In genomic region chr2:127270300-127271041, GRCm38 (mm10) we compare ENCODE assay signal across 8 mouse cellular contexts. TPM values are rescaled to one million over a fixed set of nuclear protein-coding genes. Genes with fewer than 3 reads are reported as not detected.
DNase-seq lines count a peak whose midpoint lies in the region; ATAC-seq lines count a peak whose summit lies in the region.

No protein-coding gene starts in this region.

- peak; percentile 85 for DNase-seq in adipocyte (ENCODE audit: low spot score)
- DNase-seq in embryo, embryonic 10.5 days (ENCODE audit: low spot score): peak; percentile 90
- DNase-seq in gastrocnemius, postnatal 25 days: peak; percentile 92
- peak; percentile 90 for DNase-seq in intestine, embryonic 14.5 days (ENCODE audit: low spot score)
- DNase-seq in left cerebral cortex, postnatal 10 days (ENCODE audit: extremely low spot score in 1 of 2, low spot score in 2 of 2): peak; percentile 76 to 92
- DNase-seq in right cerebral cortex, postnatal 14 days: peak; percentile 83
- DNase-seq in urinary bladder, postnatal 36 days (ENCODE audit: low spot score in 2 of 2): peak; percentile 83 to 88

- H3K4me1 ChIP-seq in intestine, embryonic 14.5 days (replicated peaks; ENCODE audit: control insufficient read depth, insufficient read depth, low read length): peaks cover 4% of the 10 kb centered on the region

- H3K36me3 ChIP-seq in intestine, embryonic 14.5 days (ENCODE audit: control insufficient read depth, insufficient read depth, low read length): peaks cover 5% of the 10 kb centered on the region

- peak overlapping the region; percentile 71 for H3K4me3 ChIP-seq in intestine, embryonic 14.5 days (ENCODE audit: low read depth, low read length)

- H3K4me2 ChIP-seq in intestine, embryonic 14.5 days (ENCODE audit: low read length): peak overlapping the region; percentile 83

- H3K9me3 ChIP-seq in intestine, embryonic 14.5 days (ENCODE audit: control insufficient read depth, low read length): no peaks in the 10 kb centered on the region

- intact Hi-C loops in left cerebral cortex, postnatal 10 days (cut with DNase I): no loop called here

- under 1% methylated on average over 72 of the region's 75 CpGs for WGBS in intestine, embryonic 14.5 days

- peak overlapping the region; percentile 91 for H3K9ac ChIP-seq in intestine, embryonic 14.5 days (ENCODE audit: low read length)

- peak; percentile 96 for ATAC-seq in intestine, embryonic 14.5 days (replicated peaks; ENCODE audit: low FRiP score, low TSS enrichment, low read depth)
- peak; percentile 81 for ATAC-seq in megakaryocyte progenitor cell, adult 5-6 weeks (replicated peaks; ENCODE audit: poor library complexity)

- no peaks in the 10 kb centered on the region for H3K27me3 ChIP-seq in intestine, embryonic 14.5 days (replicated peaks; ENCODE audit: control insufficient read depth, insufficient read depth, low read length)

- peak overlapping the region; percentile 93 for H3K27ac ChIP-seq in intestine, embryonic 14.5 days (ENCODE audit: low read depth)

RNA-seq across cellular contexts. Expression of gene Stard7, which starts 0.5 kb away (rescaled TPM):
- 100 to 1,000 TPM in 1 of 2 experiments, 10 to 100 TPM in 1; 95.4 to 105 TPM for total RNA-seq in gastrocnemius, postnatal 25 days (2021)
- polyA plus RNA-seq in intestine, embryonic 14.5 days (2014; fragmentation: Nextera tagmentation; extraction: Ambion mirVana): 93.8 and 94.5 TPM in 2 replicates
- 100 to 1,000 TPM; 189 to 201 TPM for total RNA-seq in left cerebral cortex, postnatal 10 days (2021)
- total RNA-seq in megakaryocyte progenitor cell, adult 5-6 weeks (2015): 69.5 and 79.9 TPM in 2 replicates
- 134 and 138 TPM in 2 replicates for total RNA-seq in megakaryocyte progenitor cell, adult 5-6 weeks (2017)

RNA-seq across cellular contexts. Expression of gene Tmem127, which starts 22.8 kb away (rescaled TPM):
- 10 to 100 TPM; 22.2 to 23.6 TPM for total RNA-seq in gastrocnemius, postnatal 25 days (2021)
- 20.4 and 21.5 TPM in 2 replicates for polyA plus RNA-seq in intestine, embryonic 14.5 days (2014; fragmentation: Nextera tagmentation; extraction: Ambion mirVana)
- 100 to 1,000 TPM; 115 to 118 TPM for total RNA-seq in left cerebral cortex, postnatal 10 days (2021)
- 8.8 and 14.8 TPM in 2 replicates for total RNA-seq in megakaryocyte progenitor cell, adult 5-6 weeks (2015)
- total RNA-seq in megakaryocyte progenitor cell, adult 5-6 weeks (2017): 27.0 and 28.1 TPM in 2 replicates

RNA-seq across cellular contexts. Expression of gene Ciao1, which starts 22.9 kb away (rescaled TPM):
- 10 to 100 TPM; 40.8 to 42.9 TPM for total RNA-seq in gastrocnemius, postnatal 25 days (2021)
- polyA plus RNA-seq in intestine, embryonic 14.5 days (2014; fragmentation: Nextera tagmentation; extraction: Ambion mirVana): 62.6 and 64.7 TPM in 2 replicates
- total RNA-seq in left cerebral cortex, postnatal 10 days (2021): 10 to 100 TPM; 62.5 to 66.0 TPM
- total RNA-seq in megakaryocyte progenitor cell, adult 5-6 weeks (2015): 29.8 and 36.6 TPM in 2 replicates
- total RNA-seq in megakaryocyte progenitor cell, adult 5-6 weeks (2017): 21.8 and 30.3 TPM in 2 replicates

Comparison
In these comparisons a context has a peak if more than half of its experiments do, and no peak if none do; other contexts are left out.
1. Peak in every context shown above with its lines: DNase-seq, ATAC-seq, H3K4me3 ChIP-seq and H3K27ac ChIP-seq.
2. RNA of gene Tmem127, which starts 22.8 kb away (total RNA-seq): 115 to 118 TPM in left cerebral cortex, postnatal 10 days; 8.8 to 28.1 TPM in megakaryocyte progenitor cell, adult 5-6 weeks and 22.2 to 23.6 TPM in gastrocnemius, postnatal 25 days; every median in the first group is over 4 times any median in the second.